Mouse (Mus musculus): ENCODE data around the gene AI837181. TPM values are rescaled to one million over a fixed set of nuclear protein-coding genes. Genes with fewer than 3 reads are reported as not detected.

AI837181 gene
- polyA plus RNA-seq, 1 experiment from 2014 or later: 44.4 TPM

DNA sequence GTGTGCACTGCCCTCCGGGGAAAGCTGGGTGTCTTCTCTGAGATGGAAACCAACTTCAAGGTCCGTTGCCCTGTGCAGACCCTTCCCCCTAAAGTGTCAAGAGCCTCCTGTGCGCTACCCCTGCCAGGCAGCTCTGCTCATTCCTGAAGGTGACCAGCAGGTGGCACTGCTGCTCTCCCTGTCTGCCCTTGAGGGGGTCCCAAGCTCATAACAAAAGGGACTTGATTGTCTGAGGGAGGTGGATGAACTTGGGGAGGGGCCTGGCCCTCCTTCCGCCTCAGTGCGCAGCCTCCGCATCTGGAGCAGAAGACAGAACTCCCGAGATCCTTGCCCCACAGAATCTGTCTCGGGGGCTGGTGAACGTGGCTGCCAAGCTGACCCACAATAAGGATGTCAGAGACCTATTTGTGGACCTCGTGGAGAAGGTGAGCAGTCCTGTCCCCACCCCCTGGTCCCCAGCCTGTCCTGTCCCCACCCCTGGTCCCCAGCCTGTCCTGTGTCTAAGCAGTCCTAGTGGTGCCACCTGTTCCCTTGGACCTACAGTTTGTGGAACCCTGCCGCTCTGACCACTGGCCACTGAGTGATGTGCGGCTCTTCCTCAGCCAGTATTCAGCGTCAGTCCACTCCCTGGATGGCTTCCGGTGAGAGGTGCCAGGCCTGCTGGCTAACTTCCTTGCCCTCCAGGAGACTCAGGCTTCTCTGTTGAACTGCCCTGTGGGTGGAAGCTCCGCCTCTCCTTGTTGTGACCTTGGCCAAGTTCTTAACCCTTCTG, 39.0 kb downstream of the AI837181 start:
- no peaks in the 10 kb centered on the region for H3K9me3 ChIP-seq (replicated peaks)
- H3K4me3 ChIP-seq: peak overlapping the region; percentile 31
- peak; percentile 55 for ATAC-seq
- peak overlapping the region; percentile 62 for H3K9ac ChIP-seq
- H3K27me3 ChIP-seq: peaks cover 2% of the 10 kb centered on the region; the same call in 1 of the 2 replicates
- WGBS: 40% methylated on average over 15 of the region's 15 CpGs
- H3K36me3 ChIP-seq (ENCODE audit: poor library complexity, severe bottlenecking): peaks cover 59% of the 10 kb centered on the region
- H3K4me1 ChIP-seq: peaks cover 31% of the 10 kb centered on the region
- peak overlapping the region; percentile 56 for H3K4me2 ChIP-seq
- H3K27ac ChIP-seq: peak overlapping the region; percentile 70

- Histone ChIP-seq H3K27me3 (no peaks in the 10 kb centered on the region), H3K9ac (no peak overlapping the region), H3K9me3 (replicated peaks) (no peaks in the 10 kb centered on the region), H3K27ac (no peak overlapping the region), H3K36me3 (ENCODE audit: poor library complexity, severe bottlenecking) (peaks cover 59% of the 10 kb centered on the region), H3K4me1 (peaks cover 26% of the 10 kb centered on the region), H3K4me2 (no peak overlapping the region), H3K4me3 (no peak overlapping the region)
- WGBS: 94% methylated on average over 8 of the region's 8 CpGs
- ATAC-seq: no peak
Observed at GRCm38 (mm10) chr19:5465037-5465436, 40.1 kb downstream of the AI837181 start.

GRCm38 (mm10) chr19:5466916-5467500, 42.1 kb downstream of the AI837181 start:
- H3K4me3 ChIP-seq: no peak overlapping the region
- H3K36me3 ChIP-seq (ENCODE audit: poor library complexity, severe bottlenecking): peaks cover 59% of the 10 kb centered on the region
- H3K9me3 ChIP-seq (replicated peaks): no peaks in the 10 kb centered on the region
- H3K4me1 ChIP-seq: peaks cover 13% of the 10 kb centered on the region
- no peak overlapping the region for H3K27ac ChIP-seq
- H3K4me2 ChIP-seq: no peak overlapping the region
- 92% methylated on average over 6 of the region's 6 CpGs for WGBS
- peak overlapping the region; percentile 21; the same call in 1 of the 2 replicates for H3K9ac ChIP-seq
- no peak for ATAC-seq
- no peaks in the 10 kb centered on the region for H3K27me3 ChIP-seq

GRCm38 (mm10) chr19:5468374-5468773, 43.4 kb downstream of the AI837181 start, which contains the start of gene Ctsw:
Gene Ctsw, minus strand, starts transcription at chr19:5468507.
- H3K9me3 ChIP-seq (replicated peaks): no peaks in the 10 kb centered on the region
- H3K4me1 ChIP-seq: peaks cover 13% of the 10 kb centered on the region
- H3K27ac ChIP-seq: no peak within 1 kb of the TSS
- 60% methylated on average over 5 of the region's 5 CpGs for WGBS
- H3K9ac ChIP-seq: no peak within 1 kb of the TSS
- H3K4me2 ChIP-seq: no peak within 1 kb of the TSS
- no peak within 1 kb of the TSS for H3K4me3 ChIP-seq
- ATAC-seq: no peak
- no peaks in the 10 kb centered on the region for H3K27me3 ChIP-seq
- peaks cover 47% of the 10 kb centered on the region for H3K36me3 ChIP-seq (ENCODE audit: poor library complexity, severe bottlenecking)

DNA sequence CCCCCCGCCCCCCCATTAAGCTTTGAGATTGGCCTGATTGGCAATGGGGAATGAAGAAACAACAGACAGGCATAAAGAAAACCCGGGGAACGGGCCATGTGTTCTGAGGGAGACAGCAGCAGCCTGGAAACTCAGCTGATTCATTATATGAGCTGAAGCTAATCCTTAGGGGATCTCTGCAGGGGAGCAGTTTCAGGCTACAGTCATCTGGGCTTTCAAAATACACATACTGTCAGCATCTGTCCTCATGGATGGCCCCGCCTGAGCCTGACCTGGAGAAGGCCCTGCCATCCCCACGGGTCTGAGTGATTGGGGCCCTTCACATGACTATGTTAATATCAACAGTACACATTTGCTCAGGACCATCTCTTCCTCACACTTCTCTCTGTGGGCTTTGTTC, 46.9 kb downstream of the AI837181 start:
- no peak for ATAC-seq
- no peaks in the 10 kb centered on the region for H3K27me3 ChIP-seq
- WGBS: 46% methylated on average over 5 of the region's 5 CpGs
- no peaks in the 10 kb centered on the region for H3K9me3 ChIP-seq (replicated peaks)
- H3K4me3 ChIP-seq: no peak overlapping the region
- H3K36me3 ChIP-seq (ENCODE audit: poor library complexity, severe bottlenecking): peaks cover 12% of the 10 kb centered on the region
- no peak overlapping the region for H3K4me2 ChIP-seq
- no peak overlapping the region for H3K27ac ChIP-seq
- H3K9ac ChIP-seq: no peak overlapping the region
- peaks cover 26% of the 10 kb centered on the region for H3K4me1 ChIP-seq

GRCm38 (mm10) chr19:5472857-5473256, 47.9 kb downstream of the AI837181 start:
- H3K4me3 ChIP-seq: no peak overlapping the region
- no peak for ATAC-seq
- 79% methylated on average over 3 of the region's 3 CpGs for WGBS
- H3K36me3 ChIP-seq (ENCODE audit: poor library complexity, severe bottlenecking): peaks cover 2% of the 10 kb centered on the region
- H3K4me1 ChIP-seq: peaks cover 26% of the 10 kb centered on the region
- no peaks in the 10 kb centered on the region for H3K27me3 ChIP-seq
- no peaks in the 10 kb centered on the region for H3K9me3 ChIP-seq (replicated peaks)
- no peak overlapping the region for H3K4me2 ChIP-seq
- H3K27ac ChIP-seq: no peak overlapping the region
- no peak overlapping the region for H3K9ac ChIP-seq

DNA sequence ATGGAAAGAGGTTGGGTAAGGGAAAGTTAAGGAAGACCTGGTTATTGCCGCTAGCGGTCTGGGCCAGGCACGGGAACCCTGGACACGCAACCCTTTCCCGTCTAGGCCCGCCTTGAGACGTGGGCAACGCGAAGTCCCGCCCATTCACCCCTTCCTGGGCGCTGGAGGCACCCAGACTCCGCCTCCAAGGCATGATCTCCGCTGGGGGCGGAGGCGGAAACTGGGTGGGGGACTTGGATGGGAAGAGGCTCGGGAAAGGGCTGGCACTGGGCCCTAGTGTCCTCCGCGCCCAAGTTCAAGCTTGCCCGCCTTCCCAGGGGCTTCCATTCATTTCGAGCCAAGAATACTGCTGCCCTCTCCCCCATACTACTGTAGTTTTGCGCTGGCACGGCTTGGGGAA, 48.8 kb downstream of the AI837181 start, which contains the start of gene Efemp2:
Gene Efemp2, plus strand, starts transcription at position 235 of the 400 bp plus-strand sequence.
- 2% methylated on average over 22 of the region's 22 CpGs for WGBS
- peak within 1 kb of the TSS; percentile 49 for H3K27ac ChIP-seq
- peak; percentile 65 for ATAC-seq
- H3K27me3 ChIP-seq: no peaks in the 10 kb centered on the region
- H3K4me1 ChIP-seq: peaks cover 26% of the 10 kb centered on the region
- peak within 1 kb of the TSS; percentile 96 for H3K4me2 ChIP-seq
- H3K9me3 ChIP-seq (replicated peaks): no peaks in the 10 kb centered on the region
- peak within 1 kb of the TSS; percentile 81 for H3K9ac ChIP-seq
- no peaks in the 10 kb centered on the region; the same call in 1 of the 2 replicates for H3K36me3 ChIP-seq (ENCODE audit: poor library complexity, severe bottlenecking)
- H3K4me3 ChIP-seq: peak within 1 kb of the TSS; percentile 58

DNA sequence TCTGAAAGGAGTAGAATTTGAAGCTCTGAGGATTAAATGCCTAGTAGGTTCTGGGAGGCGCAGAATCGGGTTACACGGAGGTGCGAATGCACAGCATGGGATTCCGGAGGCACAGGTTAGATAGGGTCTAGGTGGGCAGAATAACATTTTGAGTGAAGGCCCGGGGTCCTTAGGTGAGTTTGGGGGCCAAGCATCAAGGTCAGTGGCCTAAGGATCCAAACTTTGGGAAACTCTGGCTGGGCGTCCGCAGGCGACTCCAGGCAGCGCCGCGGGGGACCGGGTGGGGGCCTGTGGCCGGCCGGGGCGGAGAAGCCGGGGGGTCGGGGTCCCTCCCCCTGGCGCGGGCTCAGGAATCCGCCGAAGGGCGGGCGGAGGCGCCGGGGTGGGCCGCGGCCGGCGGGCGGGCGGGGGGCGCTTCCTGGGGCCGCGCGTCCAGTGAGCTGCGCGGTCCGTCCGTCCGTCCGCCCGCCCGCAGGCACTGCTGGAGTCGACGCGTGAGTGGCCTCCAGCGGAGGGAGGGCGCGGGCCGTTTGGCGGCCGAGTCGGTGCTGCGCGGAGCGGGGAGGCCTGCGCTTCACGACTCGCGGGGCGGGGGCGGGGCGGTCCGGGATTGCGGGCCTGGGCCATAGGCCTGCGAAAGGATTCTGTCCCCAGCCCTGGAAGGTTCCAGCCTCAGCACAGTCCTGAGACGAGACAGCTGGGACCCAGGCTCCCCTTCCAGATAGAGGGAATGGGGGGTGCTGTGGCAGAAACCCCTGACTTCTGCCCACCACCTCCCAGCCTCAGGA, 49.5 kb downstream of the AI837181 start:
- Histone ChIP-seq H3K27me3 (no peaks in the 10 kb centered on the region), H3K9me3 (replicated peaks) (no peaks in the 10 kb centered on the region), H3K4me1 (peaks cover 26% of the 10 kb centered on the region), H3K27ac (peak overlapping the region; percentile 49; the same call in 1 of the 2 replicates), H3K36me3 (ENCODE audit: poor library complexity, severe bottlenecking) (no peaks in the 10 kb centered on the region; the same call in 1 of the 2 replicates), H3K4me3 (peak overlapping the region; percentile 58), H3K4me2 (peak overlapping the region; percentile 96), H3K9ac (peak overlapping the region; percentile 81)
- WGBS: 2% methylated on average over 24 of the region's 68 CpGs
- peak; percentile 56 for ATAC-seq

DNA sequence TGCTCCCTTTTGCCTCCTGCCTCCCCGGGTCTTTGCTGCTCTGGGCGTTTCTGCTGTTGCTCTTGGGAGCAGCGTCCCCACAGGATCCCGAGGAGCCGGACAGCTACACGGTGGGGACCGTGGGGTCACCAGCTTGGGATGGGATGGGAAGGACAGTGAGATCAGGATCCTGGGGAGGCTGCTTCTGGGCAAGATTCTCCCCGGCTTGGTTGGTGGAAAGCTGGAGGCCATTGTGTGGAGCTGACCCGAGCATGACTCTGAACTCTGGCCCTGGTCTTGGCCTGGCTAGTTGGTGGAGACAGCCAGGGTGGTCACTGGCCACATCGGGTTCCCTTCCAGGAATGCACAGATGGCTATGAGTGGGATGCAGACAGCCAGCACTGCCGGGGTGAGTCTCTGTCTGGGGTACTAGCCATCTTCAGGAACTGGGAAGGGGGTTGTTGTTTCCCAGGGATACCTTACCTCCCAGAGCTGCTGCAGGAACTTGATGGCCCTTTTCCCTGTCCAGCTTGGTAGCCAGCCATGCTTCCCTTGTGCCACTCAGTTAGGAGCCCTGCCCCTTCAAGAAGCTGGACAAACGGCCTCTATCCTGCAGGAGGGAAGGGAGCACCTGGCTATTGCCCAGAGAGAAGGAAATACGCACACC, 50.2 kb downstream of the AI837181 start:
- Histone ChIP-seq H3K4me1 (peaks cover 26% of the 10 kb centered on the region), H3K9ac (peak overlapping the region; percentile 81), H3K36me3 (ENCODE audit: poor library complexity, severe bottlenecking) (peaks cover 5% of the 10 kb centered on the region), H3K4me2 (peak overlapping the region; percentile 96), H3K27ac (peak overlapping the region; percentile 49; the same call in 1 of the 2 replicates), H3K9me3 (replicated peaks) (no peaks in the 10 kb centered on the region), H3K4me3 (peak overlapping the region; percentile 58), H3K27me3 (no peaks in the 10 kb centered on the region)
- WGBS: 24% methylated on average over 13 of the region's 13 CpGs
- peak; percentile 20; the same call in 1 of the 2 replicates for ATAC-seq

Data from forebrain, embryonic 13.5 days (tissue).